Mouse (Mus musculus) small intestine, adult 2 months (tissue): ENCODE results near the gene Angptl2.

Experiments
- CTCF ChIP-seq: fragments of 200-500 bp; IDR thresholded peaks from 2 replicates; pipeline ENCODE4 v1.5.1; 2012; ENCODE audit warnings: low read depth, mild to moderate bottlenecking, control low read depth, inconsistent platforms, low read length, moderate library complexity, mixed read lengths; ENCODE audit not compliant: insufficient replicate concordance, insufficient read length; ENCODE audit errors: extremely low read depth
- POLR2A ChIP-seq: fragments of 200-500 bp; IDR thresholded peaks from 2 replicates; pipeline ENCODE4 v1.6.1; 2012; ENCODE audit warnings: low read depth, mild to moderate bottlenecking, control low read depth, inconsistent platforms, low read length, moderate library complexity

DNA sequence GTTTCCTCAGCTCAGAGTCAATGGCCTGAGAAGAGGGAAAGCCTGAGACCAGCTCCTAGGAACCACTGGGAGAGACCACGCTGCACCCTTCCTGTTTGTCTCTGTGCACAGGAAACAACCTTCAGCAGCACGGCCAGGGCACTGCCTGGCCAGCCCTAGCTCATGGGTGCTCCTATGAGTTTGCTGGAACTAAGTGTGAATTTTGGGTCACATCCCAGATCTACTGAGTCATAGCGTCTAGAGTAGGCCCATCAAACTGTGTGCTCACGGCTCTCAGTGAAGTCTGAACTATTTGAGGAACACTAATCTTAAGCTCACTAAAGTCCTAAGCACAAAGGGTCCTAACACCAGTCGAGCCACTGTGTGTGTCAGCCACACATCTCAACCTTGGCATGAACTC, 10.9 kb upstream of the Angptl2 start:
- no peak for TF ChIP-seq CTCF
- TF ChIP-seq POLR2A = no peak
